Mouse (Mus musculus) heart, adult 9 months (tissue): Measurements from ENCODE around the gene H1foo.

ENCODE experiments used
- DNase-seq, 2 experiments: peaks; one replicate each; pipeline ENCODE4 v3.0.0; 2022; ENCODE audit warnings: low spot score in 2 of 2

H1foo gene

DNA sequence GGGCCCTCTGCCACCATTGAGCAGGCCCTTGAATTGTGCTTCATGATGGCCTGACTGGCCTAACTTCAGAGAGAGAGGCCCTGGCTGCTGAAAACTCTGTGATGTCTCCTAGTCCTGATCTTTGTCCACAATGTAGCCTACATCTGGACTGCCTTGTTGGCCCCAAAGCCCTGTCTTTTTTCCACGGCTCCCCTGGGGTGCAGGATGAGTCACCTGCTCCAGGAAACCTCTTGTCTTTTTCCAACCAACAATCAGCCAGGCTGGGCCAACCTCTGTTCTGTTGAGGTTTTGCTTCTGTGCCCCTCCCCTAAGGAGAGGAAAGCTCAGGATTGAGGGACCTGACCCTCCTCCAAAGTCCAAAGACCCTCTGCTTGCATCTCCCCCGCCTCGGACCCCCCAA is 17.0 kb downstream of the H1foo start:
- DNase-seq = no peak

- no peak for DNase-seq
Measured at GRCm38 (mm10) chr6:115962439-115963085, 17.8 kb downstream of the H1foo start.

GRCm38 (mm10) chr6:115963656-115964055 is 18.9 kb downstream of the H1foo start:
- DNase-seq = no peak

- no peak for DNase-seq
Measured at GRCm38 (mm10) chr6:115966227-115966966, 21.7 kb downstream of the H1foo start.

DNA sequence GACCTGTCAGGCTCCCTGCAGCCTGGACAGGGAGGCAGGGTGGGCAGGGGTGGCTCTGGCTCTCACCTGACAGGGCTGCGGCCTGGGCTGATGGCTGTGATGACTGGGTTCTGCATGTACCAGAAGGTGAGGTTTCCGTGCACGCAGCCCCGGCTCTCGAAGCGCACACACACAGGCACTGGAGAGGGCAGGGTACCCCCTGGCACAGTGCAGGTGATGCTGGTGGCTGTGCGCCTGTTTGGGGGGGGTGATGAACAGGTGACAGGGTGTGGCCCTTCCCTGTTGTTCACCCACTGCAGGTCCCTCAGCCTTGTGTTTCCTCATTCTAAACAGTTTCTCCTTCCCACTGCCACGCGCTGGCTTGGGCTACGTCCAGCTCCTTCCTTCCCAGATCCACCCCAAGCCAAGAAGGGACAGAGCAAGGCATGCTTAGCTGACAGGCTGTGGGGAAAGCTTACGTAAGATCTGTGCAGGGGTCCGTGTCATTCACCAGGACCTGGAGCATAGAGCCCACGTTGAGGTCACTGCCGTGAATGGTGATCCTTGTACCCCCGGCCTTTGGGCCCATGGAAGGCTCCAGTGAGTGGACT is 22.6 kb downstream of the H1foo start:
- no peak for DNase-seq

DNA sequence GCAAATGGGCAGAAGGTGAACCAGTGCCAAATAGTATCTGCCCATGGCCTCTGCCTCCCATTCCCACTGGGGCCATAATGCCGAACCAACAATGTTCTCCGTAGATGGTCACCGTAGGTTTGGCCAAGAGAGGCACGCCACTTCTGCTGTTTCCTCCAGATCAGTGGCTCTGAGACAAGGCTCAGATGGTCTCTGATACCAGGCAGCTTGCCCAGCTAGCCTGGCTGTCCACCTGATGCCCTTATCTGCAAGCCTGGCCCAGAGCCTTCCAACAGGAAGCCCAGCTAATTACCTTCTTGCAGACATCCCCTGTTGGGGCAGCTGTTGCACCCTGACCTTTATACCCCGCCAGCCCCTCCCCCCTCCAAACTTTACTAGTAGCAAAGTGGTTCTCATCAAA is 23.3 kb downstream of the H1foo start:
- DNase-seq = no peak

GRCm38 (mm10) chr6:115968700-115969099 is 24.0 kb downstream of the H1foo start:
- DNase-seq = no peak

- DNase-seq = no peak
Measured at GRCm38 (mm10) chr6:115969103-115969502, 24.4 kb downstream of the H1foo start.

- DNase-seq = no peak
Measured at GRCm38 (mm10) chr6:115969952-115970351, 25.2 kb downstream of the H1foo start.

- no peak for DNase-seq
Measured at GRCm38 (mm10) chr6:115971273-115972060, 26.7 kb downstream of the H1foo start.

DNA sequence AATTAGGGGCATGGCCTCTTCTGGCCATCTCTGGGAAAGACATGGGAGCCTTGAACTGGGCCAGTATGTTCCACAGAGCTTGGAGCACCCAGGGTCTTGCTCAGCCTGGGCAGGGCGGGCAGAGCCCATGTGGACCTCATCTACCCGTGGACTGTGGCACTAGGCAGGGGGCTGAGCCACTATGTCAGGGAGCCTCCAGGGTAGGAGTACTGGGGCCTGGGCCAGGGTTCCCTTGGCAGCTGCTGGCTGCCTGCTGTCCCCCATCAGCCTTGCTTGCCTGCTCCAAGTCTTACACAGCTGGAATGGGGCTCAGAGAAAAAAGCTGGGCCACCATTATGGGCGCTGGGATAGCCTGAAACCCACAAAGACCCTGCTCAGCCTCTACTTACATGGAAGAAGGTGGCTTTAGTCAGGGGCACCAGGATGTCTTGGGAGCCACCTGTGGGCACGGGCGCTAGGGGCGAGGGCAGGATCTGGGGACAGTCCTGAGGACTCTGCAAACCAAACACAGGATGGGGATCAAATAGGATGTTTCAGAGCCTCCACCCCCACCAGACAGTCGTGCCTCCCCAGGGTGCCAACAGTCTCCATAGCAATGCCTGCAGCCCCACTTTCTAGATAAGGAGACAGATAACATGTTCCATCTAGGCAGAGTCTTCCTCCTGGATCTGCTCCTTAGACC is 27.5 kb downstream of the H1foo start:
- DNase-seq = no peak

GRCm38 (mm10) chr6:115973139-115973875 is 28.6 kb downstream of the H1foo start:
- DNase-seq = no peak

DNA sequence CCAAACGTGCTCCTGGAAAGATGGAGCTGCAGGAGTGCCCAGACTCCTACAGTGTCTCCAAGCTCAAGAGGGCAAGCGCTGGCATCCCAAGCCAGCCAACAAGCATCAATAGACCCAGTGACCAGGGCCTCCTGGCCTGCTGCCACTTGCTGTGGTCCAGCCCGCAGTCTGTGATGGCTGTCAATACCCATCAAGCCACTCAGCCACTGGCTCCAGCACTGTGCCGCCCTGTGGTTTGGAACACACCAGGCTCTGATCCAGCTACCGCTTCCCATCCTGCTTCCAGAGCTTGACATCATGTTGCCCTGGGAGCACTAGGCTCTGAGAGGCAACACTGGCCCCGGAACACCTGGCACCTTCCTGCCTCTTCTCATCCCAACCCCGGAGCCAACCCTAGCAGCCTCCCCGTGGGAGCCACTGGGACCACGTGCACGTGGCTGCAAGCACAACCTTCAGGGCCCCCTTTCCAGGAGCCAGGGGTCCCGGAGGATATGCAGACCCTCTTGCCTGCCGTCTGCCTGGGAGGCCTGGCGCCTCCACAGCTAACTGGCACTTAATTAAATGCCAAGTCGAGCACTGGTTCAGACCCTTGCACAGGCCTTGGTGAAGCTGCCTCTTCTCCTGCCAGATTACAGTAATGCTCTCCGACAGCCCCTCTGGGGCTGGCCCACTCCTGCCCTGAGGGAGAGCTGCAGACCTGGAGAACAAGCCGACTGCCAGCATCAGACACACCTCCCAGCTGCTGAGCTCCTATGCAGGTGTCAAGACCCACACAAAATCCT is 29.3 kb downstream of the H1foo start:
- no peak for DNase-seq

GRCm38 (mm10) chr6:115975606-115976005 is 30.9 kb downstream of the H1foo start:
- DNase-seq = no peak

GRCm38 (mm10) chr6:115977810-115978209 is 33.1 kb downstream of the H1foo start:
- DNase-seq = no peak

GRCm38 (mm10) chr6:115978596-115978995 is 33.9 kb downstream of the H1foo start:
- no peak for DNase-seq

- no peak for DNase-seq
Measured at GRCm38 (mm10) chr6:115982889-115983288, 38.2 kb downstream of the H1foo start.

GRCm38 (mm10) chr6:115983306-115984038 is 38.7 kb downstream of the H1foo start:
- DNase-seq = no peak

GRCm38 (mm10) chr6:115984580-115984979 is 39.8 kb downstream of the H1foo start:
- no peak for DNase-seq
